Mouse (Mus musculus): ENCODE data around the gene Phf2. TPM values are rescaled to one million over a fixed set of nuclear protein-coding genes. Genes with fewer than 3 reads are reported as not detected.

Gene Phf2
- polyA plus RNA-seq, 1 experiment from 2014 or later, result 7.3 TPM

DNA sequence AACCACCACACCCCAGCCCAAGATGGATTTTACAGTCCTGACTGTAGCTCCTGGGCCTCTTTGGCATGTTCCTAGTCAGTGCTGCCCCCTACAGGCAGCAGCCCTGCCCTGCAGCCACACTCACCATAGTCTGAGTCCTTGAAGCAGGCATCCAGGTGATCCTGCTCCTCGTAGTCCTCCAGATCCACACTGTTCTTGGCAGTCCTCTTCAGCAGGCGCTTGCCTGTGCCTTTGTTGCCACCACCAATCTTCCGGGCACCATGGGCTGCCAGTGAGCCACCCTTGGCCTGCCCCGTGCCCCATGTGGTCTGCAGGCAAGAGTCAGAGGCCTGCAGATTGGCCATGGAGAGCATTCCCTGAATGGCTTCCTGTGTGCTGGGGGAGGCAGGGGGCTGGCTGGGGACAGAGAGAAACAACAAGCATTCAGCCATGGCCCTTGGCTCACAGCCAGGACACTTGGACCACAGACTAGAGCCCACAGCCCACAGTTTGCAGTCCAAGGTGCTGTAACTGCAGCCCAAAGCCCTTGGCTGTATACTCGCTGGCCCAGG lies 63.4 kb downstream of the Phf2 start:
- Histone ChIP-seq H3K4me1 (replicated peaks; ENCODE audit: control insufficient read depth, insufficient read depth, low read length) (no peaks in the 10 kb centered on the region), H3K9me3 (ENCODE audit: control insufficient read depth, low read length) (no peaks in the 10 kb centered on the region), H3K4me3 (ENCODE audit: low read length) (no peak overlapping the region), H3K27me3 (ENCODE audit: control insufficient read depth, insufficient read depth, low read depth, low read length) (no peaks in the 10 kb centered on the region), H3K9ac (ENCODE audit: low read length) (no peak overlapping the region), H3K27ac (ENCODE audit: low read length) (no peak overlapping the region), H3K4me2 (ENCODE audit: low read depth, low read length) (no peak overlapping the region), H3K36me3 (ENCODE audit: control insufficient read depth, insufficient read depth, low read length) (peaks cover 37% of the 10 kb centered on the region)
- 74% methylated on average over 5 of the region's 5 CpGs for WGBS
- no peak for ATAC-seq (ENCODE audit: low read depth)

DNA sequence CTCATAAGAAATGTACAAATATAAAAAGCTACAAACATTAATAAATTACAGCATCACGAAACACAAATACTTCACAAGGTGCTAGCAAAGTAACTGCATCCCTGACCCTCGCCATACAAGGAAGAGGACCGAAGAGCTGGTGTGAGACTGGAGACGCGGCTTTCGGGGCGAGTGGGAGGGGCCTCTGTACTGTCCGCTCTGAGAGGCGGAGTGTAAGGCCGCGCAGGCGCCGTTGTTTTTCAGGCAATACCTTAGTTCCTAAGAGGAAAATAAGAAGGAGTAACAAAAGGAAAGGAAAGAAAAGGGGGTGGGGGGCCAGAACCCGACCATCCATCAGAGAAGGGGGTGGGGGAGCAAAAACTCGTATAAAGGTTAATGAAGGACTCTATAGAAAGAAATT lies 68.7 kb downstream of the Phf2 start:
- Histone ChIP-seq H3K4me1 (replicated peaks; ENCODE audit: control insufficient read depth, insufficient read depth, low read length) (no peaks in the 10 kb centered on the region; the same call in 1 of the 2 replicates), H3K9ac (ENCODE audit: low read length) (no peak overlapping the region), H3K9me3 (ENCODE audit: control insufficient read depth, low read length) (no peaks in the 10 kb centered on the region), H3K4me2 (ENCODE audit: low read depth, low read length) (no peak overlapping the region), H3K27ac (ENCODE audit: low read length) (no peak overlapping the region), H3K36me3 (ENCODE audit: control insufficient read depth, insufficient read depth, low read length) (peaks cover 25% of the 10 kb centered on the region), H3K4me3 (ENCODE audit: low read length) (no peak overlapping the region), H3K27me3 (ENCODE audit: control insufficient read depth, insufficient read depth, low read depth, low read length) (no peaks in the 10 kb centered on the region)
- WGBS, result 52% methylated on average over 15 of the region's 15 CpGs
- no peak for ATAC-seq (ENCODE audit: low read depth)

DNA sequence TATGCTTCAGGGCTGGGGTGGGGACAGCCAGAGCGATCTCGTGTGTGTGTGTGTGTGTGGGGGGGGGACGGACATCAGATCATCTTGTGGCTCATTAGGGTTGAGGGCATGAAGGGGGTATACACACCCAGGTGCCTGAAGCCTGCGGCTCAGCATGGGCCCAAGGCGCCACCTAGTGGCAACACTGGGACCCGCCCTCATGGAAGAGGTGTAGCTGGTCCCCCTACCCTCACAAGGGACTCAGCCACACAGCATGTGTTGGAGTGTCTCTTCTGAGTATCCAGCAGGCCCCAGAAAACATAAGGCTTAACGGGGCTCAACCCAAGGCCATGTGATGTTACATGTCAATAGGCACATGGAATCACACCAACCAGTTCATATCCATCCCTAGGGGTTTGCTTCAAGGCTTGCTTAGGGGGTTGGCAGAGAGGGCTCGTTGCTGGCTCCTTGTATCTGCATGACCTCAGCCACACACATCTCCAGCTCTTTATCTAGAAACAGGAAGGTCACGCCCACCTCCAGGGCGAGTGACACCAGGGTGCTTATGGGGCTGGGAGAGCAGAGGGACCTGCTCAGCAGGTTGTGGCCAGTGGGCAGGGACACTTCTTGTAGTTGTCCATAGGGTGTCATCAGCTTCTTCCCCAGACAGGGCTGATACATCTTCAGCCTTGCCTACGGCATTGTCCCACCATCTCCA lies 69.9 kb downstream of the Phf2 start:
- Histone ChIP-seq H3K4me2 (ENCODE audit: low read depth, low read length) (no peak overlapping the region), H3K4me1 (replicated peaks; ENCODE audit: control insufficient read depth, insufficient read depth, low read length) (no peaks in the 10 kb centered on the region; the same call in 1 of the 2 replicates), H3K27ac (ENCODE audit: low read length) (no peak overlapping the region), H3K27me3 (ENCODE audit: control insufficient read depth, insufficient read depth, low read depth, low read length) (no peaks in the 10 kb centered on the region; the same call in 1 of the 2 replicates), H3K9ac (ENCODE audit: low read length) (no peak overlapping the region), H3K4me3 (ENCODE audit: low read length) (no peak overlapping the region), H3K36me3 (ENCODE audit: control insufficient read depth, insufficient read depth, low read length) (peaks cover 15% of the 10 kb centered on the region; the same call in 1 of the 2 replicates), H3K9me3 (ENCODE audit: control insufficient read depth, low read length) (no peaks in the 10 kb centered on the region)
- ATAC-seq (ENCODE audit: low read depth), result peak; percentile 56
- whole genome bisulfite sequencing, result 28% methylated on average over 11 of the region's 11 CpGs

DNA sequence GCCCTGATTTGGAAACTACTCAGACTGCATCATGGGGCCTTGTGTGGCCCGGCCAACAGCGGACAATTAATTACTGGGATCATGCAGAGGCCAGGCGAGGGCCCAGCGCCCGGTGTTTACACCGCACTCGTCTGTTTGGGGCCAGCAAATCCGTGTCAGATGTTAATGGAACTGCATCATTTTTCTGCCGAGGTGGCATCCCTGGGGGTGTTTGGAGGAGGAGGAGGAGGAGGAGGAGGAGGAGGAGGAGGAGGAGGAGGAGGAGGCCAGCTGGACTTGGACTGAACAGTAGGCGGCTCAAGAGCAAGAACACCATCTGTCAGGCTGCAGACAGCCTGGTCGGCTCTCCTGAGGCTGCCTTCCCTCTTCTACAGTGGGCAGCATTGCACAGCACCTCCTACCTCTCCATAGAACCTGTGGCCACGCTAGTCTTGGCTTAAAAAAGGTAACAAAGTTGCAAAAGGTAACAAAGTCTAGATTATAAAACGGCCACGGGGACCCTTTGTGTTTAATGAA lies 72.6 kb downstream of the Phf2 start:
- WGBS, result 35% methylated on average over 14 of the region's 14 CpGs
- Histone ChIP-seq H3K9me3 (ENCODE audit: control insufficient read depth, low read length) (no peaks in the 10 kb centered on the region), H3K27ac (ENCODE audit: low read length) (no peak overlapping the region), H3K4me3 (ENCODE audit: low read length) (no peak overlapping the region), H3K4me1 (replicated peaks; ENCODE audit: control insufficient read depth, insufficient read depth, low read length) (no peaks in the 10 kb centered on the region; the same call in 1 of the 2 replicates), H3K4me2 (ENCODE audit: low read depth, low read length) (no peak overlapping the region), H3K9ac (ENCODE audit: low read length) (no peak overlapping the region), H3K36me3 (ENCODE audit: control insufficient read depth, insufficient read depth, low read length) (0 out of 2 replicates have a peak, but pooled peaks cover 4% of the 10 kb centered on the region), H3K27me3 (ENCODE audit: control insufficient read depth, insufficient read depth, low read depth, low read length) (no peaks in the 10 kb centered on the region; the same call in 1 of the 2 replicates)
- ATAC-seq (ENCODE audit: low read depth), result peak; percentile 54

DNA sequence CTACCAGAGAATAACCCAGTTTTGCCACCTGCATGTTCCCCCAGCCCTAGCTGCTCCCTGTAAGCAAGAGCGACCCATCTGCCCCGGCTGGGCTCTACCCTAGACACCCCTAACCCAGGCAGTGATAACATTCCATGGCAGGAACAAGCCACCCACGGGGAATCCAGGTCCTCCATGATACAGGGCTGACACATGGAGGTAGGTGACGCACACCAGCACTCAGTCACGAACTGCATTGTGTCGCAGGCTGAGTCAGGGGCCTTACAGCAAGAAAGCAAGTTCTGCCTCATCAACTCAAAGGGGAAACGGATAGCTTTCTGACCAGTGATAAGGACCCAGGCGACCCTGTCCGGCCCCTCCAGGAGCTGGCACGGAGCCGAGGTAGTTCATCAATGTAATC lies 74.0 kb downstream of the Phf2 start:
- H3K27me3 ChIP-seq (ENCODE audit: control insufficient read depth, insufficient read depth, low read depth, low read length), result no peaks in the 10 kb centered on the region; the same call in 1 of the 2 replicates
- H3K9me3 ChIP-seq (ENCODE audit: control insufficient read depth, low read length), result no peaks in the 10 kb centered on the region
- H3K36me3 ChIP-seq (ENCODE audit: control insufficient read depth, insufficient read depth, low read length), result no peaks in the 10 kb centered on the region
- no peak overlapping the region for H3K4me3 ChIP-seq (ENCODE audit: low read length)
- ATAC-seq (ENCODE audit: low read depth), result no peak
- H3K4me2 ChIP-seq (ENCODE audit: low read depth, low read length), result no peak overlapping the region
- WGBS, result 36% methylated on average over 11 of the region's 11 CpGs
- H3K27ac ChIP-seq (ENCODE audit: low read length), result no peak overlapping the region
- no peak overlapping the region for H3K9ac ChIP-seq (ENCODE audit: low read length)
- H3K4me1 ChIP-seq (replicated peaks; ENCODE audit: control insufficient read depth, insufficient read depth, low read length), result no peaks in the 10 kb centered on the region; the same call in 1 of the 2 replicates

DNA sequence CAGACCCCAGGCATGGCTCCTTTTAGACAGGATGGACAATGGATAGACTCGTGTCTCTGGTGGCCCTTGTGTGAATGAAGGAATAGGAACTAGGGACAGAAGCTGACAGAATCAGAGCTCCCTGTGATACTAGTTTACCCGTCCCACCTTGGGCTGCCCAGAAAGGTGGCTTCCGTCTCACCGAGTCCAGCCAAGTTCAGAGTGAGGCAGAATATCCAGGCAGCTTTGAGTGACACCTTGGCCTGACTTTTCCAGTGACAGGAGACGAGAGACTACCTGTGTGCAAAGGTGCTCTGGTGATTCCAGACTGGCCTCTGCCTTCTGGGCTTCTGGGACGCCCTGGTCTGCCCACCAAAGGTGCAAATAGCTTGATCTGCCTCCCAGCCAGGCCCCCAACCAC lies 75.2 kb downstream of the Phf2 start:
- Histone ChIP-seq H3K27ac (ENCODE audit: low read length) (no peak overlapping the region), H3K4me3 (ENCODE audit: low read length) (no peak overlapping the region), H3K9me3 (ENCODE audit: control insufficient read depth, low read length) (no peaks in the 10 kb centered on the region), H3K9ac (ENCODE audit: low read length) (no peak overlapping the region), H3K4me2 (ENCODE audit: low read depth, low read length) (no peak overlapping the region), H3K4me1 (replicated peaks; ENCODE audit: control insufficient read depth, insufficient read depth, low read length) (no peaks in the 10 kb centered on the region; the same call in 1 of the 2 replicates), H3K27me3 (ENCODE audit: control insufficient read depth, insufficient read depth, low read depth, low read length) (no peaks in the 10 kb centered on the region; the same call in 1 of the 2 replicates), H3K36me3 (ENCODE audit: control insufficient read depth, insufficient read depth, low read length) (no peaks in the 10 kb centered on the region)
- no peak for ATAC-seq (ENCODE audit: low read depth)
- 68% methylated on average over 6 of the region's 6 CpGs for WGBS

DNA sequence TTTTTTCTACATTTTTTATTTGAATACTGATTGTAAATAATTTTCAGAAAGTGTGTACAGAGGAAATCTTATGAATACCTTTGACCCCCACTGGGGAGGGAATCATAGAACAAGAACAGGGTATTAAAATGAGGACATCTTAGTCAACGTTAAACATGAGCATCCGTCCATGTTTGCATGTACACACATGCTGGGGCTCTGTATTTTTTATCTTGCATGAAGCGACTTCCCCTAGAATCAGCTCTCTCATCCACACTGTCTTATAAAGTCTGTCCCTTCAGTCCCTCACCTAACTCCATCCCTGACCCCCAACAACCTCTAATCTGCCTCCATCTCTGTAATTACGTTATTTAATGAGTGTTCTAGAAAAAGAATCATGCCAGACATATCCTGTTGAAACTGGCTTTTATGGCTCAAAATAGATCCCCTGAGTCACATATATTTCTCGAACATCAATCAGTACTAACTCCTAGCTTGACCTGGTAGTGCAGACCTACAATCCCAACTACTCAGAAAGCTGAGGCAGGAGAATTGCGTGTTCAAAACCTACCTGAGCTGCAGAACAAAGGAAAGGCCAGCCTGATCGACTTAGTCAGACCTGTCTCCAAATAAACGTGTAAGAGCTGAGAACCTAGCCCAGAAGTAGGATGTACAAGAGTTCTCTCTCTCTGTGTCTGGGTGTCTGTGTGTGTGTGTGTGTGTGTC lies 86.2 kb downstream of the Phf2 start:
- Histone ChIP-seq H3K9me3 (ENCODE audit: control insufficient read depth, low read length) (no peaks in the 10 kb centered on the region), H3K27me3 (ENCODE audit: control insufficient read depth, insufficient read depth, low read depth, low read length) (no peaks in the 10 kb centered on the region), H3K4me2 (ENCODE audit: low read depth, low read length) (no peak overlapping the region), H3K9ac (ENCODE audit: low read length) (no peak overlapping the region), H3K4me1 (replicated peaks; ENCODE audit: control insufficient read depth, insufficient read depth, low read length) (peaks cover 7% of the 10 kb centered on the region; the same call in 1 of the 2 replicates), H3K27ac (ENCODE audit: low read length) (no peak overlapping the region), H3K36me3 (ENCODE audit: control insufficient read depth, insufficient read depth, low read length) (no peaks in the 10 kb centered on the region), H3K4me3 (ENCODE audit: low read length) (no peak overlapping the region)
- ATAC-seq (ENCODE audit: low read depth), result no peak
- WGBS, result 77% methylated on average over 8 of the region's 8 CpGs

DNA sequence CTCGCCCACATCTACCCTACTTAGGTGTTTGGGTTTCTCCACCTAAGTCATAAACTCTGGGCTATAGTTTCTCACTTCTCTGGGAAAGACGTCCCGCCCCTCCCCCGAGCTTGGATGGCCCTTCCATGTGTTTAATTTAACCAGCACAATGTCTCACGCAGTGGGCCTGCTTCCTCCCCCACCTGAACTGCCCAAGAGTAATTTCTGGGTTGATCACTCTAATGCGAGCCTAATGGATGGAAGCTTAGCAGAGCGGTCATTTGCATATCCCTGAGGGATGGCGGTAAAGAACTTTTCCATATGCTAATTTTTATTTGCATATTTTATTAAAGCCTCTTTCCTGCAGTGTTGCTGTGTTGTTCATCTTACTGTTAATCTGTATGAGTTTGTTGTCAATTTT lies 86.8 kb downstream of the Phf2 start:
- H3K27me3 ChIP-seq (ENCODE audit: control insufficient read depth, insufficient read depth, low read depth, low read length), result no peaks in the 10 kb centered on the region
- H3K36me3 ChIP-seq (ENCODE audit: control insufficient read depth, insufficient read depth, low read length), result no peaks in the 10 kb centered on the region
- no peak overlapping the region for H3K27ac ChIP-seq (ENCODE audit: low read length)
- H3K9me3 ChIP-seq (ENCODE audit: control insufficient read depth, low read length), result no peaks in the 10 kb centered on the region
- 56% methylated on average over 8 of the region's 8 CpGs for WGBS
- H3K4me2 ChIP-seq (ENCODE audit: low read depth, low read length), result no peak overlapping the region
- no peak overlapping the region for H3K9ac ChIP-seq (ENCODE audit: low read length)
- ATAC-seq (ENCODE audit: low read depth), result no peak
- peaks cover 7% of the 10 kb centered on the region; the same call in 1 of the 2 replicates for H3K4me1 ChIP-seq (replicated peaks; ENCODE audit: control insufficient read depth, insufficient read depth, low read length)
- H3K4me3 ChIP-seq (ENCODE audit: low read length), result no peak overlapping the region
